Mouse (Mus musculus): ENCODE measurements around the gene Krit1. TPM values are rescaled to one million over a fixed set of nuclear protein-coding genes. Genes with fewer than 3 reads are reported as not detected.
"Not testable (repeated sequence)": the region's sequence is repeated elsewhere in the genome, so short reads cannot be mapped to it uniquely, and the experiment has no call there.

The Krit1 gene
- polyA plus RNA-seq, 1 experiment from 2014 or later: 57.1 TPM

DNA sequence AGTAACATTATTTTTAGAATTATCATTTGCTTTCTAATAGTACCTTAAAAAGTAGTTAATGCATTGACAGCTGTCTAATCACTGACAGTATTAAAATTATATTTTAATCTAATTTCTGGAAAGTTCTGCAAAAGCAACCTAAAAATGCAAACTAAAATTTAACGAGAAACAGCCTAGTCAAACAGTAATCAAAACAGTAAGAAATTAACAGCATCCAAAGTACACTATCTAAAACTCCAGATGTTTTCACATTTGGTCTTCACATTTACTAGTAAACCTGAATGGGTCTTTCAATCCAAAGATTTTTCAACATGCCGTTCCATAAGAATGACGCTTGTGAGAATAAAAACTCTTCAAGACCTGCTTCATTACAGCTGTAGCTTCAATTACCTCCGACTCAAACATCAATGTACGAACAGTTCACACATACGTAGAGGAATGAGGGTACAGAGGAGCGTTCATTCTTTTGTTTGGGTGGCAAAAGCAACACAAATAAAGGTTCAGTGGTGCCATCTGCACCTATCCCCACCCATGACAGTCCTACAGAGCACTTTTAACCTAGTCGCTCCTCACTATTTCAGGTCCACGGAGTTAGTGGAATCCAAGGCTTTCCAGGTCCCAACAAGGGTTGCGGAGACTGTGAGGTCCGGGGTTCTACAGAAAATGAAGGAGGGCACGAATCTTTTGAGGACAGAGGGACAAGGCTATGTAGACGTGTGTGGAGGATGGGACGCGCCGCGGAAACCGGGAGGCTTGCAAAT, 1.1 kb upstream of the Krit1 start:
- 9% methylated on average over 18 of the region's 18 CpGs for WGBS
- Histone ChIP-seq H3K9me3 (no peaks in the 10 kb centered on the region), H3K27me3 (replicated peaks; ENCODE audit: low read depth, poor library complexity, severe bottlenecking) (no peaks in the 10 kb centered on the region), H3K4me1 (peaks cover 27% of the 10 kb centered on the region), H3K4me3 (peak overlapping the region; percentile 87), H3K36me3 (replicated peaks) (no peaks in the 10 kb centered on the region), H3K27ac (replicated peaks) (peak overlapping the region; percentile 91)
- no peak for DNase-seq (ENCODE audit: low spot score)

DNA sequence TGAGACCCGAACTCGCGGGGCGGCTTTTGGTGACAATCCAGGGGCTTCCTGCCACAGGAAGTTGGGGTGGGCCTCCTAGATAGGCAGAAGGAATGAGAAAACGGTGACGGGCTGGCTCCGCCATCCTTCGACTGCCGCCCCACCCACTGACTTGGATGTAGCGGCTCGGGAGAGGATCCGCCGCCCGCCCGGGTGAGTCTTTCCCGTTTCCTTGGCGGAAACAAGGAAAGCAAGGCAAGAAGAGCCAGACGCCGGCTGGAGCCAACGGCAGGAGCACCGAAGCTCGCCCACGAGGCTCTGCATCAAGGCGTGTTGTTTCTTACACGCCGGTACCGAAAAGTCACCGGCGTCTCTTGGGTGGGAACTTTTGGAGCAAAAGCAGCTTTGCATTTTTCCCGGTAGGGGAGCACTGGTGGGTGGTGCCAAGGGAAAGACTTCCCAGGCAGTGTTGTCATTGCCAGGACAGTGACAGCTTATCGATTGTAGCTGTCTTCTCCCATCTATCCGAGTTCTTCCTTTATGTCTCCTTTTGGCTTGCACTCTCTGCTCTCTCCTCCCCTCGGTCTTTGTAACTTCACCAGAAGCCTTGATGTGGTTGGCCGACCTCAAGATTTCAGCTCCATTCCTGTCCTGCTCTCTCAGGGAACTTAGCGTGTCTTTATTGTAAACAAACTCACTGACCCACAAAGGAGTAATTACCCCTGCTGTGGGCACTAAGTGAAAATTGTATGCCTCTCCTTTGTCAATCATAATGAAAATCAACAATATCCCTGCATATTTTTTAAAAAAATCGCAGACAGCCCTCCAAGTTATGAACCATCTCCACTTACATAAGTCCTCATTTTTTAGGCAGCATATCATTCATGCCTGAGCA, 545 bp downstream of the Krit1 start:
- Histone ChIP-seq H3K4me3 (peak overlapping the region; percentile 87), H3K27me3 (replicated peaks; ENCODE audit: low read depth, poor library complexity, severe bottlenecking) (no peaks in the 10 kb centered on the region)
- no peak for DNase-seq (ENCODE audit: low spot score)

DNA sequence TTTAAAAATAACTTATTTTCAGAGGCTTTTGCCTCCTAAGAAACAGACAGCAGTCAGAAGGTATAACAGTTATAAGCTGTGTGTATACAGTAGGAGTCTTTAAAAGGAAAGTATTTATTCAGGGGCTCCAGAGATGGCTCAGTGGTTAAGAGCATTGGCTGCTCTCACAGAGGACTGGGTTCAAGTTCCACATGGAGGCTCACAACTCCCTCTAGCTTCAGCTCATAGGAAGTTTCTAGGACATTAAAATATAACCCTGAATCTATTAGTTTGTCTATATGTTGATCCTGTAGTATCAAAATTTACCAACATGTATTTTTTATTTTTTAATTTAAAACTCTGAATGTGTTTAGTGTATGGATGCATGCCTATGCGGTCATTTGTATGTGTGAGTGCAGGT, 5.5 kb downstream of the Krit1 start:
- no peak overlapping the region for H3K4me3 ChIP-seq
- H3K9me3 ChIP-seq: no peaks in the 10 kb centered on the region
- H3K27me3 ChIP-seq (replicated peaks; ENCODE audit: low read depth, poor library complexity, severe bottlenecking): no peaks in the 10 kb centered on the region
- H3K27ac ChIP-seq (replicated peaks): no peak overlapping the region
- no peak for DNase-seq (ENCODE audit: low spot score)
- peaks cover 10% of the 10 kb centered on the region for H3K4me1 ChIP-seq
- H3K36me3 ChIP-seq (replicated peaks): peaks cover 41% of the 10 kb centered on the region
- 96% methylated on average over 1 of the region's 1 CpGs for WGBS

More for the DNA sequence above, 545 bp downstream of the Krit1 start:
- Histone ChIP-seq H3K4me1 (peaks cover 27% of the 10 kb centered on the region), H3K27ac (replicated peaks) (peak overlapping the region; percentile 91), H3K9me3 (no peaks in the 10 kb centered on the region), H3K36me3 (replicated peaks) (peaks cover 3% of the 10 kb centered on the region; the same call in 1 of the 2 replicates)
- under 1% methylated on average over 36 of the region's 36 CpGs for WGBS

DNA sequence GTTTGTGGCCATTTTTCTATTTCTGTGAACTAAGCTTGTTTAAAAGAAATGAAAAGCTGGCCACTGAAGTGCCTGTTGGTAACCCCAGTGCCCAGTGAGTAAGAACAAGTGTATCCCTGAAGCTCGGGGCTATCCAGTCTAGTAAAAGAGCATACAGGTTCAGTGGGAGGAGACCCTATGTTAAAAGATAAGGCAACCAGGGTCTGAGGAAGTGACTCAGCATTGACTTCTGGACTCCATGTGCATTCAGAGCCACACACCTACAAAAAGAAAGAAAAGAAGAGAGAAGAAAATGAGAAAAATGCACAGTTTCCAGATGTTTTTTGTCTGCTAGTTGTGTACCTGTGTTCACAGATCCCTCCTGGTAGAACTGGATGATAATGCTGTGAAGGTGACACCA, 31.1 kb downstream of the Krit1 start:
- 83% methylated on average over 1 of the region's 1 CpGs for WGBS
- H3K36me3 ChIP-seq (replicated peaks): peaks cover 71% of the 10 kb centered on the region
- no peak overlapping the region for H3K4me3 ChIP-seq
- no peak for DNase-seq (ENCODE audit: low spot score)
- H3K27me3 ChIP-seq (replicated peaks; ENCODE audit: low read depth, poor library complexity, severe bottlenecking): no peaks in the 10 kb centered on the region
- no peak overlapping the region for H3K27ac ChIP-seq (replicated peaks)
- no peaks in the 10 kb centered on the region for H3K4me1 ChIP-seq
- H3K9me3 ChIP-seq: peaks cover 4% of the 10 kb centered on the region; the same call in 1 of the 2 replicates

- H3K27ac ChIP-seq (replicated peaks): 0 out of 2 replicates have a peak within 1 kb of the TSS, but pooled peaks have one; percentile 48
- 7% methylated on average over 24 of the region's 24 CpGs for WGBS
These were observed 42.0 kb downstream of the Krit1 start, which contains the start of gene Lrrd1 for GRCm38 (mm10) chr5:3845026-3845425. Gene Lrrd1, plus strand, starts transcription at chr5:3845173.

DNA sequence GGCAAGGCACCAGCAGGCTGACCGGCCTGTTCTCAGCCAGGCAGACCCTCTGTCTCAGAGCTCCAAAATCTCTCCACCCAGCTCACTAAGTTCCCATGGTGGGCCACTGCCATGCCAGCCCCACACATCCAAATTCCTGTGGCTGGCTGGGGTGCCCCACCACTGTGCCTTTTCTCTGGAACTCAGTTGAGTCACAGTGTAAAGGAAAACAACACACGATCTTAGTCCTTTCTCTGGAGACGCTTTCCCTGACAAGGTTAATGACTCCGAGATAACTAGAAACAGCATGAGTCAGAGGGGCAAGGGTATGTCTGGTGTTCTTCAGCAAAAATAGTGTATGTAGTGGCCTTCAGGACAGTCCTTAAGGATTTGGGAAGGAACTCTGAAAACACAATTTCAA, 67.2 kb downstream of the Krit1 start:
- no peak overlapping the region for H3K4me3 ChIP-seq
- WGBS: 76% methylated on average over 4 of the region's 4 CpGs
- H3K27me3 ChIP-seq (replicated peaks; ENCODE audit: low read depth, poor library complexity, severe bottlenecking): no peaks in the 10 kb centered on the region
- no peaks in the 10 kb centered on the region for H3K9me3 ChIP-seq
- H3K27ac ChIP-seq (replicated peaks): no peak overlapping the region
- no peaks in the 10 kb centered on the region for H3K36me3 ChIP-seq (replicated peaks)
- no peaks in the 10 kb centered on the region for H3K4me1 ChIP-seq
- DNase-seq (ENCODE audit: low spot score): no peak

More at GRCm38 (mm10) chr5:3845026-3845425, 42.0 kb downstream of the Krit1 start, which contains the start of gene Lrrd1:
- DNase-seq (ENCODE audit: low spot score): peak; percentile 34
- Histone ChIP-seq H3K4me1 (peaks cover 5% of the 10 kb centered on the region), H3K9me3 (no peaks in the 10 kb centered on the region), H3K4me3 (peak within 1 kb of the TSS; percentile 59), H3K27me3 (replicated peaks; ENCODE audit: low read depth, poor library complexity, severe bottlenecking) (no peaks in the 10 kb centered on the region), H3K36me3 (replicated peaks) (peaks cover 24% of the 10 kb centered on the region)

- Histone ChIP-seq H3K4me3 (no peak overlapping the region), H3K27ac (replicated peaks) (no peak overlapping the region), H3K27me3 (replicated peaks; ENCODE audit: low read depth, poor library complexity, severe bottlenecking) (no peaks in the 10 kb centered on the region), H3K9me3 (no peaks in the 10 kb centered on the region), H3K4me1 (no peaks in the 10 kb centered on the region), H3K36me3 (replicated peaks) (no peaks in the 10 kb centered on the region)
- no peak for DNase-seq (ENCODE audit: low spot score)
- 46% methylated on average over 1 of the region's 1 CpGs for WGBS
These were observed 69.4 kb downstream of the Krit1 start for GRCm38 (mm10) chr5:3872348-3872747.

- no peak for DNase-seq (ENCODE audit: low spot score)
- Histone ChIP-seq H3K4me1 (no peaks in the 10 kb centered on the region), H3K9me3 (no peaks in the 10 kb centered on the region)
These were observed 70.5 kb downstream of the Krit1 start for GRCm38 (mm10) chr5:3873485-3873884.

DNA sequence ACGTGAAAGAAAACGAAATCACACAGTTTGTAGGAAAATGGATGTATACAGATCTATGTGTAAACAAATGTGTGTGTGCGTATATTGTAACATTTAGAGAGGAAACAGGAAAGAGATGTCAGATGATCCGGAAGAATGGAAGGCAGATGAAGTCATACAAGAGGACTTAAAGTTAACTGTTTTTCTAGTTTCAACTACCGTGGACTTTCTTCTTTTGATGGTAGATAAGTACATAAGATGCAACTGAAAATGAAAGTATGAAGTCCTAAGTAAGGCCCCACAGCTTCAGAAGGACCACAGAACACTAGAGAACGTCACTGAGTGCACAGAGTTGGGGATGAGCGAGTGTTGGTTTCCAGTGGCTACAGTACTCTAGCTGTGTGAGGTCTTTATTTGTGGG, 83.9 kb downstream of the Krit1 start:
- H3K4me3 ChIP-seq; H3K36me3 ChIP-seq (replicated peaks); DNase-seq (ENCODE audit: low spot score); H3K27me3 ChIP-seq (replicated peaks; ENCODE audit: low read depth, poor library complexity, severe bottlenecking); H3K4me1 ChIP-seq; H3K9me3 ChIP-seq; H3K27ac ChIP-seq (replicated peaks): not testable (repeated sequence)
- 88% methylated on average over 7 of the region's 7 CpGs for WGBS

More at GRCm38 (mm10) chr5:3873485-3873884, 70.5 kb downstream of the Krit1 start:
- WGBS: 88% methylated on average over 3 of the region's 3 CpGs
- H3K4me3 ChIP-seq: no peak overlapping the region
- H3K27ac ChIP-seq (replicated peaks): no peak overlapping the region
- no peaks in the 10 kb centered on the region for H3K36me3 ChIP-seq (replicated peaks)
- H3K27me3 ChIP-seq (replicated peaks; ENCODE audit: low read depth, poor library complexity, severe bottlenecking): no peaks in the 10 kb centered on the region

DNA sequence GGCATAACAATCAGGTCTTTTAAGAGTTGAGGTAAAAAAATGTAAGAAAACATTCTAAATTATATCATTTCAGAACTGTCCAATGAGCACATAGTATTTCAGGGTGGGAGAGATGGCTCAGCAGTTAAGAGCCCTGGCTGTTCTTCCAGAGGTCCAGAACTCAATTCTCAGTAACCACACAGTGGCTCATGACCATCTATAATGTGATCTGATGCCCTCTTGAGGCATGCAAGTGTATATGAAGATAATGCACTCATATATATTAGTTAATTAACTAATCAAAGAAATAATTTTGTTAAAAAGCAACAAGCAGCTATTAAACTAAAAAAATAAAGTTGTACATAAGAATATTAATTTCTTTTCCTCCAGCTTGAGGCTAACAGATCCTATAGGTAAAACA, 86.2 kb downstream of the Krit1 start:
- Histone ChIP-seq H3K4me3 (no peak overlapping the region), H3K27me3 (replicated peaks; ENCODE audit: low read depth, poor library complexity, severe bottlenecking) (no peaks in the 10 kb centered on the region), H3K9me3 (no peaks in the 10 kb centered on the region), H3K36me3 (replicated peaks) (no peaks in the 10 kb centered on the region; the same call in 1 of the 2 replicates), H3K4me1 (peaks cover 5% of the 10 kb centered on the region), H3K27ac (replicated peaks) (no peak overlapping the region)
- no peak for DNase-seq (ENCODE audit: low spot score)

- not testable (repeated sequence) for H3K27me3 ChIP-seq (replicated peaks; ENCODE audit: low read depth, poor library complexity, severe bottlenecking); H3K27ac ChIP-seq (replicated peaks); H3K36me3 ChIP-seq (replicated peaks); H3K9me3 ChIP-seq; H3K4me1 ChIP-seq; DNase-seq (ENCODE audit: low spot score)
- H3K4me3 ChIP-seq: peak within 1 kb of the TSS; percentile 57
- 1% methylated on average over 11 of the region's 47 CpGs for WGBS
These were observed 90.7 kb downstream of the Krit1 start, which contains the start of gene Mterf1a for GRCm38 (mm10) chr5:3893459-3894293. Gene Mterf1a, minus strand, starts transcription at chr5:3893933.

DNA sequence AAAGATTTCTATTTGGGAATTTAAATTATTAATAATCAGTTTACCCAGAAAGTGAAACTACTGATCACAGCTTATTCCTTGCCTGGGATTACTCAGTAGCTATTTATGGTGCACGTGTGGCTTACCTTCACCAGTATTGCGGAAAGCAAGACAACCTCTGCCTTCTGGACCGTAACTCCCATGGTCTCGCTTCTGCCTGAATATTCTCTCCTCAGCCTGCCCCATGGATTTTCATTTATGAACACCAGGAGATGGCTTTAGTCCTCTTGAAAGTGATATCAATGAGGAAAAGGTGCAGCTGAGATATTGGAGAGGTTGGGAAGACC, 91.3 kb downstream of the Krit1 start:
- H3K4me3 ChIP-seq: peak overlapping the region; percentile 40; the same call in 1 of the 2 replicates

More for the DNA sequence above, 91.3 kb downstream of the Krit1 start:
- DNase-seq (ENCODE audit: low spot score); H3K27me3 ChIP-seq (replicated peaks; ENCODE audit: low read depth, poor library complexity, severe bottlenecking); H3K4me1 ChIP-seq; H3K27ac ChIP-seq (replicated peaks); H3K9me3 ChIP-seq; H3K36me3 ChIP-seq (replicated peaks): not testable (repeated sequence)
- WGBS: 93% methylated on average over 4 of the region's 4 CpGs

Data from embryonic facial prominence, embryonic 10.5 days (tissue).